Mouse (Mus musculus): ENCODE measurements around the gene Alg3.

DNA sequence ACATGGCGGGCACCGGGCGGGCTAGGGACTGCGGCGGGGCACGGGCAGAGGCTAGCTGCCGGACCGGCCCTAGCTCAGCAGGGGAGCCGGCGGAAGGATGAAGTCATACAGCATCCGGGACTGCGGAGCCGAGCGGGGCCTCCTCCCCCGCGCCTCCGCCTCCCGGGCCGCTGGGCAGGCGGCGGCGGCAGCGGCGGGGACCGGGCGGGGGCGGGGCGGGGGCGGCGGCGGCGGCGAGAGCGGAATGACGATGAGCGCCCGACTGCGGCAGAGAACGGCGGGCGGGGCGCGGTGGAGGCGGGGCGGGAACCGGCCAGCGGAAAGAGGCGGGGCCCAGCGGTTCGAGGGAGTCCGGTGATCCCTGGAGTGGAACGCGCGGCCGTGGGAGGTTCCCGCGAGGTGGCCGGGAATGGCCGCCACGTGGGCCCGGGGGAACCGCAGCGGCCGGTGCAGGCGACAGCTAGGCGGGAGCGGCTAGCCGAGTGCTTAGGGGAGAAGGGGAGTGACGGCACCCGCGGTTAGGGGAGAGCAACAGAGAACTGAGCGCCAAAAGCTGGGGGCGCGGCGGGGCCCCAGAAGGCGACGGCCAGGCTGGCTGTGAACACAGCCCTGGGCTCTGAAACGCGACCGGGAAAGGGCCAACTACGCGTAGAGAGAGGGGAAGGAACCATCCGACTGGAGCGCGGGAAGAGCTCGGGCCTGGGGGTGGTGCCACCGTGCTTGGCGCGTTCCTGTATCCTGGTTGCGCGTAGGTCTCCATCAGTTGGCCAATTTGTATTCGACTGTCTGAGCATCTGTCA is 9.9 kb upstream of the Alg3 start, which contains the start of gene Camk2n2:
- TF ChIP-seq CTCF (IDR thresholded peaks at IDR 0.05; ENCODE audit: extremely low read depth, insufficient read depth, low read length) (no peak), POLR2A (IDR thresholded peaks at IDR 0.05; ENCODE audit: extremely low read depth, insufficient read depth, low read length) (no peak)
